Mouse (Mus musculus) forebrain, embryonic 10.5 days (tissue): ENCODE data around the gene Eloa. TPM values are rescaled to one million over a fixed set of nuclear protein-coding genes. Genes with fewer than 3 reads are reported as not detected.

Experiments
- DNase-seq: peaks from one replicate; pipeline ENCODE4 v3.0.0-alpha.2; 2017; ENCODE audit warnings: low spot score; ENCODE audit errors: extremely low spot score
- H3K27ac ChIP-seq: fragments of 300-500 bp; sonication (generic); 2 replicates; pipeline ENCODE4 v1.5.1; 2016; ENCODE audit warnings: mild to moderate bottlenecking
- H3K27me3 ChIP-seq: fragments of 300-500 bp; sonication (generic); 2 replicates; pipeline ENCODE4 v1.6.1; 2016; ENCODE audit warnings: mild to moderate bottlenecking; ENCODE audit not compliant: poor library complexity, severe bottlenecking
- H3K36me3 ChIP-seq: fragments of 300-500 bp; sonication (generic); replicated peaks from 2 replicates; pipeline ENCODE4 v1.6.1; 2016; ENCODE audit warnings: mild to moderate bottlenecking, moderate library complexity
- H3K4me1 ChIP-seq: fragments of 300-500 bp; sonication (generic); 2 replicates; pipeline ENCODE4 v1.6.1; 2016
- H3K4me3 ChIP-seq: fragments of 300-500 bp; sonication (generic); 2 replicates; pipeline ENCODE4 v1.5.1; 2016; ENCODE audit warnings: mild to moderate bottlenecking, moderate library complexity
- H3K9me3 ChIP-seq: fragments of 300-500 bp; sonication (generic); 2 replicates; pipeline ENCODE4 v1.6.1; 2016; ENCODE audit warnings: mild to moderate bottlenecking, moderate library complexity
- WGBS: fragments of 180-500 bp; shearing (Covaris S2); methylation state at CpG from one replicate; pipeline ENCODE4 v1.1.7; 2016; 5-methylcytosine and 5-hydroxymethylcytosine counted together
- polyA plus RNA-seq: library from polyadenylated mRNA; unstranded; fragments of >200 nt; fragmentation: Nextera tagmentation; extraction: Ambion mirVana; gene quantifications from 2 replicates; pipeline ENCODE4 v1.2.1, GENCODE M21; 2016

Eloa gene
- polyA plus RNA-seq, 1 experiment from 2014 or later, result 35.2 TPM

DNA sequence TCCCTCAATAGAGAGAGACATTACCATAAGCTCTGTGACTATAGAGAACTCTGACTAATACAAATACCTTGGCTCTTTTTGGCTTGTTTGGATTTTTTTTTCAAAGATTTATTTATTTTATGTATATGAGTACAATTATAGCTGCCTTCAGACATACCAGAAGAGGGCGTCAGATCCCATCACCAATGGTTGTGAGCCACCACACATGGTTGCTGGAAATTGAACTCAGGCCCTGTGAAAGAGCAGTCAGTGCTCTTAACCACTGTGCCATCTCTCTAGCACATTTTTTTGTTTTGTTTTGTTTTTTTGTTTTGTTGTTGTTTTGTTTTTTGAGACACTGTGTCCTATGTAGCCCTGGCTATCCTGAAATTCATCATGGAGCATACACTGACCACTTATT lies 3.8 kb upstream of the Eloa start:
- Histone ChIP-seq H3K4me1 (peaks cover 30% of the 10 kb centered on the region), H3K4me3 (no peak overlapping the region), H3K27ac (no peak overlapping the region), H3K9me3 (no peaks in the 10 kb centered on the region), H3K27me3 (no peaks in the 10 kb centered on the region), H3K36me3 (no peaks in the 10 kb centered on the region)
- no peak for DNase-seq
- WGBS, result 81% methylated on average over 1 of the region's 1 CpGs

DNA sequence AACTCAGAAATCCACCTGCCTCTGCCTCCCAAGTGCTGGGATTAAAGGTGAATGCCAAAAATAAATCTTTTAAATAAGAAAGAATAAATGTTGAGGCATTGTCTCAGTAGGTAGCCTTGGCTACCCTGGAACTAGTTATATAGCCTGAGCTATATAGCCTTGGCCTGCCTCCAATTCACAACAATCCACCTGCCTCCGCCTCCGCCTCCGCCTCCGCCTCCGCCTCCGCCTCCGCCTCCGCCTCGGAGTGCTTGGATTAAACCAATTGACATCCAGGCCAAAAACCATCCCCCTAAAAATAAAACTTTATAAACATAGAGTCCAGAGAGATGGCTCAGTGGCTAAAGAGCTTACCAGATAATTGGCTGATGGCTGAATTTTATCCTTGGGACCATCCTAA lies 1.4 kb upstream of the Eloa start:
- H3K27me3 ChIP-seq, result no peaks in the 10 kb centered on the region
- WGBS, result 96% methylated on average over 9 of the region's 9 CpGs
- H3K4me3 ChIP-seq, result no peak overlapping the region
- peaks cover 7% of the 10 kb centered on the region for H3K36me3 ChIP-seq
- no peak overlapping the region for H3K27ac ChIP-seq
- peaks cover 26% of the 10 kb centered on the region for H3K4me1 ChIP-seq
- H3K9me3 ChIP-seq, result no peaks in the 10 kb centered on the region
- no peak for DNase-seq

DNA sequence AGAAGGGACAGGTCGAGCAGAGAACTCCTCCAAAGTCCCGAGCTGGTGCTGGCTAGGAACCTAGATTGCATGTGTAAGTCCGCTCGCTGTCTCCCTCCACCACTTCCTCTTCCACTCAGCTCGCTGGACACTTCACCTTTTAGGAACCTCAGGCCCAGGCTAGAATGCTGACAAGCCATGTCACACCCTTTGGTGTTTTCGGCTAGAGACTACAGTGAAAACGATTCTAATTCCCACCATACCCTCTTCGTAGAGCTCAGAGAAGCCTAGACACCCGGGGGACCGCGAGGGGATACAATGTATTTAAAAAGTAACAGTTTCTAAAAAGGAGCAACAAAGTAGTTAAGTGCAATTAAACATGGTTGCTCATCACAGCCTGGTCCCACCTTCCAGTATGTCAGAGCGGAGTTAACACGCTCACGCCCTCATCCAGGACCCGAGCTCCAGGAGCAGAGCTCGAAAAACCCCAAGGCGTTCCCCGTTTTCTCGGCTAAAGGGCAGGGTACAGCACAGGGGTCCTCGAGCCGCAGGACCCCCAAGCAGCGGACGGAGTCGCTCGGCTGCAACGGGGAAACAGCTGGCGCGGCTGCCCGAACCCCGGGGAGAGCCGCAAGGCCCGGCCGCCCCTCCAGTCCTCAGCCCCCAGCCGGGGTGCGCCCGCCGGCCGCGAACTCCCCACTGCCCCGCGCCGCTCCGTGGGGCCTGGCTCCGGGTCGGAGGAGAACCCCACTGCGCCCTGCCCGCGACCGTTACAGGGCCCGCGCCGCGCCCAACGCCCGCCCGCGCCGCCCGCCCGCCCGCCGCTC lies 617 bp downstream of the Eloa start:
- peak overlapping the region; percentile 91 for H3K27ac ChIP-seq
- H3K9me3 ChIP-seq, result no peaks in the 10 kb centered on the region
- no peaks in the 10 kb centered on the region for H3K27me3 ChIP-seq
- H3K4me3 ChIP-seq, result peak overlapping the region; percentile 100
- H3K36me3 ChIP-seq, result peaks cover 15% of the 10 kb centered on the region
- H3K4me1 ChIP-seq, result peaks cover 23% of the 10 kb centered on the region
- no peak for DNase-seq
- 1% methylated on average over 62 of the region's 62 CpGs for WGBS

GRCm38 (mm10) chr4:136016059-136016602 lies 5.4 kb downstream of the Eloa start:
- Histone ChIP-seq H3K9me3 (no peaks in the 10 kb centered on the region), H3K27ac (no peak overlapping the region), H3K4me1 (peaks cover 18% of the 10 kb centered on the region), H3K27me3 (no peaks in the 10 kb centered on the region), H3K4me3 (no peak overlapping the region), H3K36me3 (peaks cover 48% of the 10 kb centered on the region)
- WGBS, result 87% methylated on average over 3 of the region's 3 CpGs
- DNase-seq, result no peak

- WGBS, result 93% methylated on average over 4 of the region's 4 CpGs
- no peaks in the 10 kb centered on the region for H3K4me1 ChIP-seq
- H3K9me3 ChIP-seq, result no peaks in the 10 kb centered on the region
- H3K27ac ChIP-seq, result no peak overlapping the region
- H3K27me3 ChIP-seq, result no peaks in the 10 kb centered on the region
- peaks cover 87% of the 10 kb centered on the region for H3K36me3 ChIP-seq
- H3K4me3 ChIP-seq, result no peak overlapping the region
- no peak for DNase-seq
These were observed 11.0 kb downstream of the Eloa start for GRCm38 (mm10) chr4:136010586-136010985.

DNA sequence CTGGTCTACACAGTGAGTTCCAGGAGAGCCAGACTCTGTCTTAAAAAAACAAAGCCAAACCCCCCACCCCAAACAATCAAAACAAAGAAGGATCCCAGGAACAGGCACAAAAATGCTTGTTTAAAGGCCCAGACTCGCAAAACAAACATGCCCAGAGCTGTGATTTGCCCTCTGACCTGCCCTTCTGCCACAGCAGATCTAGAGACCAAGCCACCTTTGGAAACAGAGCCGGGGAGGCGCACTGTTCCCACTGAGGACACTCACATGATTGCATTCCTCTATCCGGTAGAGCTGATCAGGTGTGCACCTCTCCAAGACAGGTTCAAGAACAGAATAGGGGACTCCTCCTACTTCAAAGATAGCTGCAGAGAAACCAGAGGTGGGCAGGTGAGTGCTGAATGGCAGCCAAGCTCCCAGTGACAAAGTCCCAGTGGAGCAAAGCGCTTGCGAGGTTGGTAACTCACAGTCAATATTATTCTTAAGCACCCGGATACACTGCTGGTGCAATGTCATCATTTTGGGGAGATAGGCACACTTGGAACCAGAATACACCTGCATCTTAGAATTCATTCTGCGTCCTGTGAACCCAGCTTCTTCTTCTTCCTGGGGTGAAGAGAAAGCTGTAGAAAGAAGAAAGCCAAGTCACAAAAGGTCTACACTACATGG lies 12.6 kb downstream of the Eloa start:
- H3K4me1 ChIP-seq, result no peaks in the 10 kb centered on the region
- no peak overlapping the region for H3K27ac ChIP-seq
- H3K36me3 ChIP-seq, result peaks cover 96% of the 10 kb centered on the region
- H3K4me3 ChIP-seq, result no peak overlapping the region
- no peak for DNase-seq
- H3K27me3 ChIP-seq, result no peaks in the 10 kb centered on the region
- 94% methylated on average over 8 of the region's 8 CpGs for WGBS
- H3K9me3 ChIP-seq, result no peaks in the 10 kb centered on the region

DNA sequence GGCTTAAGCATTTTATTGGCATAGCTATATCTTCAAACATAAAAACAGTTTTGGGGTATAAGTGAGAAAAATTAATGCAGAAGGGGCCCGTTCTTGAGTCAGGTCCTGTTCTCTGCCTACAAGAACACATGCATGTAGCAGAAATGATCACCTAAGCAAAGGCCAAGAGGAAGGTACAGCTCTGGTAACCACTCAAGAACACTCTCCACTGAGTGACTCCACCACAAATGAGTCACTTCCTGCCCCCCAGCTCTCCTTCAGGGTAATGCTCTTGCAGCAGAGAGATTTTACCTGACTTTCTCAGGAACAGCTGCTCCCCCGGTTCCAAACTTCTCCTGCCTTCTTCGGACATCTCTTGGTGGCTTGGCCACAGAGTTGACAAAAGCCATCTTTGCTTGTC lies 14.7 kb downstream of the Eloa start:
- H3K4me1 ChIP-seq, result no peaks in the 10 kb centered on the region
- peaks cover 98% of the 10 kb centered on the region for H3K36me3 ChIP-seq
- H3K4me3 ChIP-seq, result no peak overlapping the region
- H3K9me3 ChIP-seq, result no peaks in the 10 kb centered on the region
- no peak overlapping the region for H3K27ac ChIP-seq
- DNase-seq, result no peak
- WGBS, result 94% methylated on average over 3 of the region's 3 CpGs
- no peaks in the 10 kb centered on the region for H3K27me3 ChIP-seq

DNA sequence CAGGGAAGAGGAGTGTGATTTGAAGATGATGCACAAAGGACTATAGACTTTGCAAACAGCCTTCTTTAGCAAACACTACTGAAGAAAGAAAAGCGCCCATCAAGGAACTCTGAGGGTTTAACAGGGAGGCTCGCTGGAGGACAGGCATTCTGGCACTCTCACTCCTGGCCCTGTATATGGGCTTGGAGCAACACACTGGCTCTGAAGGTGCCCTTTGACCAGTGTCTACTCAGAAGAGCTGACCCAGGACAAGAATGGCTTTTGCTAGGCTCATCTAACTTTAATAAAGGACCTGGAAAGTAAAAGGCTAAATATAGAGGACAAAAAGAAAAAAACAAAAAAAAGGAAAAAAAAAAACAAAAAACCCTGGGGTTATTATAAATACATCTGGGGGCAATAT lies 16.6 kb downstream of the Eloa start:
- H3K27ac ChIP-seq, result no peak overlapping the region
- no peaks in the 10 kb centered on the region for H3K9me3 ChIP-seq
- no peak overlapping the region for H3K4me3 ChIP-seq
- H3K27me3 ChIP-seq, result no peaks in the 10 kb centered on the region
- peaks cover 89% of the 10 kb centered on the region for H3K36me3 ChIP-seq
- DNase-seq, result no peak
- H3K4me1 ChIP-seq, result no peaks in the 10 kb centered on the region
- WGBS, result 95% methylated on average over 2 of the region's 2 CpGs

- WGBS, result 88% methylated on average over 5 of the region's 5 CpGs
- no peak overlapping the region for H3K27ac ChIP-seq
- H3K27me3 ChIP-seq, result no peaks in the 10 kb centered on the region
- H3K36me3 ChIP-seq, result peaks cover 82% of the 10 kb centered on the region
- no peaks in the 10 kb centered on the region for H3K9me3 ChIP-seq
- no peak overlapping the region for H3K4me3 ChIP-seq
- H3K4me1 ChIP-seq, result no peaks in the 10 kb centered on the region
- no peak for DNase-seq
These were observed 17.4 kb downstream of the Eloa start for GRCm38 (mm10) chr4:136004107-136004675.

DNA sequence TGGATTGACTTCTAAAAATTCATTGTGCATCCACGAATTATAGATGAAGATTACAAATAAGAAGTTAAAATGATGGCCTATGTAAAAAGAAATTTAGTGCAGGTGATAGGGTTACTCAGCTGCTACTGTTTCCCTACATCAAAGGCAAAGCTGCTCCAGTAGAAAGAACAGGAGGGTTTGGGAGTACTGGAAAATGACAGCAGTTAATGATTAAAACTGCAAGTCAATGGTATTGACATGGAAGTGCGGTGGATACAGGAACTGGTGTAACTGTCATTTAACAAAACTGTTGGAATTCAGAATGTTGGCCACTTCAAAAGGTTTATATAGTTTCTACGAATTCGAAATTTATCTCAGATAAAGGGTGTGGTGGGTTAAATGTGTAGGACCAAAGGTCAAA lies 26.4 kb downstream of the Eloa start:
- H3K27ac ChIP-seq, result no peak overlapping the region
- 88% methylated on average over 4 of the region's 4 CpGs for WGBS
- no peaks in the 10 kb centered on the region for H3K4me1 ChIP-seq
- peaks cover 5% of the 10 kb centered on the region; the same call in 1 of the 2 replicates for H3K9me3 ChIP-seq
- no peaks in the 10 kb centered on the region for H3K27me3 ChIP-seq
- no peak overlapping the region for H3K4me3 ChIP-seq
- DNase-seq, result no peak
- H3K36me3 ChIP-seq, result no peaks in the 10 kb centered on the region

GRCm38 (mm10) chr4:135993941-135994340 lies 27.6 kb downstream of the Eloa start:
- H3K36me3 ChIP-seq, result no peaks in the 10 kb centered on the region
- DNase-seq, result no peak
- H3K4me3 ChIP-seq, result no peak overlapping the region
- no peaks in the 10 kb centered on the region for H3K4me1 ChIP-seq
- peaks cover 5% of the 10 kb centered on the region; the same call in 1 of the 2 replicates for H3K9me3 ChIP-seq
- 95% methylated on average over 6 of the region's 6 CpGs for WGBS
- H3K27me3 ChIP-seq, result no peaks in the 10 kb centered on the region
- H3K27ac ChIP-seq, result no peak overlapping the region

GRCm38 (mm10) chr4:135987714-135988113 lies 33.8 kb downstream of the Eloa start:
- no peaks in the 10 kb centered on the region for H3K9me3 ChIP-seq
- peaks cover 30% of the 10 kb centered on the region for H3K4me1 ChIP-seq
- peak overlapping the region; percentile 99 for H3K4me3 ChIP-seq
- H3K27me3 ChIP-seq, result no peaks in the 10 kb centered on the region
- peaks cover 28% of the 10 kb centered on the region for H3K36me3 ChIP-seq
- no peak for DNase-seq
- H3K27ac ChIP-seq, result peak overlapping the region; percentile 94
- 71% methylated on average over 9 of the region's 9 CpGs for WGBS
